Mouse (Mus musculus): ENCODE data around the gene Aldh3a2. TPM values are rescaled to one million over a fixed set of nuclear protein-coding genes. Genes with fewer than 3 reads are reported as not detected.

Gene Aldh3a2
- total RNA-seq (2012; rRNA removed), result 25.1 and 26.3 TPM in 2 replicates
- total RNA-seq (2014; rRNA removed), result 18.5 and 19.5 TPM in 2 replicates
- polyA plus RNA-seq (2012; ENCODE audit: insufficient read length, low read depth), result 28.4 and 29.8 TPM in 2 replicates

DNA sequence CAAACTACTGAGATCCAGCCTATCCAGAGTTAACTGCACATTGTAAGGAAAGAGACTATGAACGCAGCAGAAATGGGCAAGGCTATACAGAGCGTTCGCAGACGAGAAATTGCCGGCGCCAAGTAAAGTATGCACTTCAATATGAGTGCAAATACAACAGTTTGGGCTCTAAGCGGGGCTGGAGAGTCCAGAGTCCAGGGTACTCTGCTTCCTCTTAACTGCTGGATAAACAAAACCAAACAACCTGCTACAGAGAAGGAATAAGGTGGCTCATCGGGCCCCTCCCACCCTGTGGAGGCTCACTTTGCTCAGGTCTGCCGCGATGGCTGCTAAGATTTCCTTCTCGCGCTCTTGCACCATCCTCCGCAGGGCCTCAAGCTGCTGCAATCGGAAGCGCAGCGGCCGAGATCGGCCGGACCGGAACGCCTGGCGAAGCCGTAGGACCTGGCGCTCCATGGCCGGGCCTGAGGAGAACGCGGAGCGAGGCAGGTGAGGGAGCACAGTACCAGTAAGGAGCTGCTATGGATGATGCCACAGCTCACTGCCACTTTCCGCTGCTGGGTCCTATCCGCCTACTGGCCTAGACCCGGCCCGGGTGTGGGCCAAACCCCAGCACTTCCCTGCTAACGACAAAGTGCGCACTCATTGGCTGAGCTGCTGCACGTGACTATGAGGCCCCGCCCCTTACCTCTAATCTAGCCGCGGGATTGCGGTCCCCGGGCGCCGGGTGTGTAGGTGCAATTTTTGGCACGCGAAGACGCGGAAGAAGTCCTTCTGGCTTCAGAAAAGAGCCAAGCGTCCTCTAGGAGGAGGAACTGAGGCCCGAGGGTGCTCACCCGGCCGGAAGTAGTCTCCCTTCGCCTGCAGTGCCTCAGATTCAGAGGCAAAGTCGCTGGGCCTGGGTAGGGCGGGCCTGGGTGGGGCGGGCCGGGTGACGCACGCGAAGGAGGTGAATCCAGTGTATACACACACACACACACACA is at the start of gene Aldh3a2:
Aldh3a2 (minus strand) TSS at position 914 of the 983 bp plus-strand sequence.
- H3K27me3 ChIP-seq (replicated peaks), result peaks cover 10% of the 10 kb centered on the region
- no peaks in the 10 kb centered on the region for H3K9me3 ChIP-seq (replicated peaks; ENCODE audit: low read length)
- H3K4me1 ChIP-seq (ENCODE audit: control insufficient read depth in 1 of 2, insufficient read depth in 2 of 2), result peaks cover 0 to 21% of the 10 kb centered on the region in 2 experiments; a peak in 2 of 4 replicates
- H3K79me2 ChIP-seq (replicated peaks; ENCODE audit: control insufficient read depth, extremely low read depth, insufficient read depth, poor library complexity, severe bottlenecking), result peaks cover 5% of the 10 kb centered on the region; the same call in 1 of the 2 replicates
- in situ Hi-C loops (cut with MboI; ENCODE audit: low pct_ligation_motif_present, low pct_unique_long_range_greater_than_20kb, low sequenced_read_pairs) (no loop called here), dilution Hi-C loops (cut with MboI; ENCODE audit: extremely low pct_ligation_motif_present, extremely low pct_unique_long_range_greater_than_20kb, low sequenced_read_pairs) (no loop called here)
- peak within 1 kb of the TSS; percentile 74 for H3K9ac ChIP-seq (ENCODE audit: insufficient read depth, low read depth)
- DNase-seq (ENCODE audit: extremely low read depth), result peak; percentile 99
- peak within 1 kb of the TSS; percentile 79 for H3K27ac ChIP-seq (ENCODE audit: insufficient read depth, low read depth)
- peak within 1 kb of the TSS; percentile 65 to 77 (median 73) for H3K4me3 ChIP-seq (replicated peaks in 1 of 3; ENCODE audit: low read depth in 2 of 3, low read length in 2 of 3, poor library complexity in 1 of 3)
- H3K36me3 ChIP-seq (replicated peaks in 1 of 2; ENCODE audit: control insufficient read depth in 1 of 2, insufficient read depth in 1 of 2, low read length in 1 of 2), result peaks cover 29 to 35% of the 10 kb centered on the region in 2 experiments
- H3K4me2 ChIP-seq (ENCODE audit: insufficient read depth, low read depth, poor library complexity, severe bottlenecking), result peak within 1 kb of the TSS; percentile 91
- TF ChIP-seq EP300 (IDR thresholded peaks at IDR 0.05; ENCODE audit: low read length) (peak; percentile 40; the same call in 1 of the 2 replicates), SMC3 (IDR thresholded peaks at IDR 0.05; ENCODE audit: low read depth, low read length) (no peak; the same call in 1 of the 2 replicates), IRF4 (IDR thresholded peaks at IDR 0.05; ENCODE audit: low read depth, low read length) (peak; percentile 64; the same call in 1 of the 2 replicates), BHLHE40 (IDR thresholded peaks at IDR 0.05; ENCODE audit: low read depth, low read length) (peak; percentile 95), ZKSCAN1 (IDR thresholded peaks at IDR 0.05; ENCODE audit: borderline replicate concordance, low read depth, low read length) (no peak; the same call in 1 of the 2 replicates), ZC3H11A (IDR thresholded peaks at IDR 0.05; ENCODE audit: low read depth, low read length) (no peak), POLR2AphosphoS2 (IDR thresholded peaks at IDR 0.05; ENCODE audit: low read depth, low read length) (peak; percentile 97), MEF2A (IDR thresholded peaks at IDR 0.05; ENCODE audit: borderline replicate concordance, low read depth, low read length) (peak; percentile 83), JUN (IDR thresholded peaks at IDR 0.05; ENCODE audit: insufficient read depth, low read depth, low read length) (no peak), MAX (IDR thresholded peaks at IDR 0.05; ENCODE audit: low read length) (peak; percentile 100), NELFE (IDR thresholded peaks at IDR 0.05; ENCODE audit: low read depth, low read length) (peak; percentile 99), TBP (conservative IDR thresholded peaks at IDR 0.05; ENCODE audit: low read depth, low read length) (peak; percentile 96), NRF1 (IDR thresholded peaks at IDR 0.05; ENCODE audit: low read depth, low read length) (peak; percentile 60), RCOR1 (conservative IDR thresholded peaks at IDR 0.05; ENCODE audit: low read depth, low read length) (peak; percentile 90), ZMIZ1 (IDR thresholded peaks at IDR 0.05; ENCODE audit: low read depth, low read length) (peak; percentile 99), CTCF (conservative IDR thresholded peaks at IDR 0.05 in 1 of 2, IDR thresholded peaks at IDR 0.05 in 1 of 2; ENCODE audit: low read depth in 2 of 2, low read length in 2 of 2) (no peak; a peak in 1 of 4 replicates), POLR2A (IDR thresholded peaks at IDR 0.05; ENCODE audit: low read depth, low read length) (peak; percentile 100), JUND (conservative IDR thresholded peaks at IDR 0.05; ENCODE audit: low read depth, low read length) (no peak), MXI1 (IDR thresholded peaks at IDR 0.05; ENCODE audit: low read depth, low read length) (peak; percentile 65; the same call in 1 of the 2 replicates), SIN3A (IDR thresholded peaks at IDR 0.05; ENCODE audit: low read length) (peak; percentile 95), MAZ (IDR thresholded peaks at IDR 0.05; ENCODE audit: low read depth, low read length) (peak; percentile 83), RAD21 (IDR thresholded peaks at IDR 0.05; ENCODE audit: low read depth, low read length) (no peak; the same call in 1 of the 2 replicates), USF2 (conservative IDR thresholded peaks at IDR 0.05; ENCODE audit: low read depth, low read length) (peak; percentile 99), CHD1 (IDR thresholded peaks at IDR 0.05; ENCODE audit: low read depth, low read length) (peak; percentile 72; the same call in 1 of the 2 replicates), TCF12 (IDR thresholded peaks at IDR 0.05; ENCODE audit: low read depth, low read length) (peak; percentile 97), USF1 (IDR thresholded peaks at IDR 0.05; ENCODE audit: low read depth, low read length) (peak; percentile 100), ELF1 (IDR thresholded peaks at IDR 0.05; ENCODE audit: low read depth, low read length) (peak; percentile 96), KAT2A (IDR thresholded peaks at IDR 0.05; ENCODE audit: insufficient replicate concordance, low read length) (peak; percentile 72; the same call in 1 of the 2 replicates), E2F4 (IDR thresholded peaks at IDR 0.05; ENCODE audit: insufficient replicate concordance, low read depth, low read length) (0 out of 2 replicates have a peak, but pooled peaks have one; percentile 64), MAFK (IDR thresholded peaks at IDR 0.05; ENCODE audit: insufficient replicate concordance, low read length) (no peak), HCFC1 (IDR thresholded peaks at IDR 0.05; ENCODE audit: low read depth, low read length) (peak; percentile 69), UBTF (IDR thresholded peaks at IDR 0.05; ENCODE audit: low read depth, low read length) (peak; percentile 97), ZNF384 (IDR thresholded peaks at IDR 0.05; ENCODE audit: low read depth, low read length) (no peak), GABPA (IDR thresholded peaks at IDR 0.05; ENCODE audit: insufficient replicate concordance, low read depth, low read length) (no peak), MYC (IDR thresholded peaks at IDR 0.05; ENCODE audit: low read depth, low read length) (peak; percentile 77), CHD2 (IDR thresholded peaks at IDR 0.05; ENCODE audit: low read length) (0 out of 2 replicates have a peak, but pooled peaks have one; percentile 60)
